Mouse (Mus musculus) kidney, postnatal 36 days (tissue): ENCODE results near the gene Bri3.

Experiments used
- DNase-seq, 2 experiments: peaks; one replicate each; pipeline ENCODE4 v3.0.0; 2021 to 2022; ENCODE audit warnings: mixed read lengths in 2 of 2

The Bri3 gene

DNA sequence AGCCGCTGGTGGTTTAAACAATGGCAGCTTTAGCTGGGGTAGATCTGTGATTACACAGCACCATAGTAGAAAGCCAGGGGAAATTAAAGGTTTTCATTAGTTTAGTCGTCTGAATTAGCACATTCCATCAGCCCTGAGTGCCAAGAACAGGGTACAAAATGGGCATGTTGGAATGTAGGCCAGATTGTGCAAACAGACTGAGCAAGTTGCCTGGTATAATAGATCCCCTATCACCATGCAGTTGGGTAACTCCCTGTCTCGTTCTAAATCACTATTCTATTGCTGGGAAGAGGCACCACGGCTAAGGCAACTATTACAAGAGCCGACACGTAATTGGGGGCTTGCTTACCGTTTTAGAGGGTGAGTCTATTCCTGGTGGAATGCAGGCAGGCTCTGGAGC, 9.5 kb upstream of the Bri3 start:
- no peak for DNase-seq

- DNase-seq = no peak
These were observed 5.3 kb upstream of the Bri3 start for GRCm38 (mm10) chr5:144238969-144239368.

DNA sequence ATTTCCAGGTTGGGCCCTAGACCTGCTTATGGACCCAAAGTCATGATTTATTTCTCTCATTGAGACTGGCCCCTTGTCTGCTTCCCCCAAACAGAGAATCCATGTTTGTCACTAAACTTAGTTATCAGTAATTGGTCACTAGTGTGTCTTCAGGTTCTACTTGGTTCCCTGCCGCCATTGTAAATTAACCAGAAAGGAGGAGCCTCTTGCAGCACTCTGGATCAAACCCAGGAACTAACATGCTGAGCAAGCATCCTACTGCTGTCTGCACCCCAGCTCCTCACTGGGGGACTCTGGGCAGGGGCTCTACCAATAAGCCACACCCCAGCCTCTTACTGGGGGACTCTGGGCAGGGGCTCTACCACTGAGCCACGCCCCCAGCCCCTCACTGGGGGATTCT, 1.4 kb downstream of the Bri3 start:
- DNase-seq = peak in 1 of 2 experiments; percentile 43

GRCm38 (mm10) chr5:144246669-144247068, 2.4 kb downstream of the Bri3 start:
- DNase-seq = no peak

DNA sequence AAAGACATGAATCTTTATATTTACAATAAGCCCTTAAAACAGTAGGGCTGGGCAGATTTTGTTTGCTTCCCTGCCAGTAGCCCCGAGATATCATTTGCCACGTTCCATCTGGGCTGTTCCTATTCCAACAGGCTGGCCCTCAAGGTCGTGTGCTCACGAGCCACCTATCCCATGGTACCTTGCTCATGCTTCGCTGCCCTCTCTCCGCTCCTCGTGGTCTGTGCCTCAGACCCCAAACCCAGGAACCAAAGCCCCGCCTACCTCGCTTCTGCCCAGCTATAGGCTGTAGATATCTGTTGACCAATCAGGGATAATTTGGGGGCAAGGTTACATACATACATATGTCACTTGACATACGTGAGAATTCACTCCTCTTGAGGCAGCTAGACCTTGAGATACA, 3.1 kb downstream of the Bri3 start:
- no peak for DNase-seq

- no peak for DNase-seq
These were observed 3.8 kb downstream of the Bri3 start for GRCm38 (mm10) chr5:144247906-144248585.

DNA sequence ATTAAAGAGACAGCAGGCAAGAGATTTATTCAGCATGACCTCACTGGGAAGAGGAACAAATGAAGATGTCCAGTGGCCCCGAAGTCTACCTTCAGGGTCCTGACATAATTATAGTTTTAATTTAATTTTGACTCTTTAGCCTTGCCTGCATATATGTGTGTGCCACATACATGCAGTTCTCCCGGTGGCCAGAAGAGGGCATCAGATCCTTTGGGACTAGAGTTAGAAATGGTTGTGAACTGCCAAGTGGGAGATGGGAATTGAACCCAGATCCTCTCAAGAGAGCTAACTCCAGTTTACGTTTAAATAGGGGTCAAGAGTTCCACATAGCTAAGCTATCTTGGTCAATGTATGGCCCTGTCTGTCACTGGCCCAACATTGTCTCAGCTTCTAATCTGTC, 5.6 kb downstream of the Bri3 start:
- no peak for DNase-seq

- no peak for DNase-seq
These were observed 7.8 kb downstream of the Bri3 start for GRCm38 (mm10) chr5:144251876-144252577.

DNA sequence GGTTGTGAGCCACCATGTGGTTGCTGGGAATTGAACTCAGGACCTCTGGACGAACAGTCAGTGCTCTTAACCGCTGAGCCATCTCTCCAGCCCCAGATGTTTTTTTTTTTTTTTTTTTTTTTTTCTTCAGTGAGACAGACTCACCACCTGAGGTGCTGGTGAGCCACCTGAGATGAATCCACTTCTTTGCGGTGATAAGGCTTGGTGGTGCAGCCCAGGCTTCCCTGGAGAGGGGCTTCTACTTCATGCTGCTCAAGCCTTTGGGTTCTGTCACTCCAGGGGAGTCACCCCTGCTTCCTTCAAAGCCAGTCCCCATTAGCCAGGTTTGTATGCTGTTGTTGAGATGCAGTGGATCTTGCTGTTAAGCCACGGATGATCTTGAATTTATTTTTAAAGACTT, 9.0 kb downstream of the Bri3 start:
- no peak for DNase-seq

GRCm38 (mm10) chr5:144254122-144254810, 10.0 kb downstream of the Bri3 start:
- DNase-seq = peak; percentile 88 to 91

GRCm38 (mm10) chr5:144254811-144255631, 10.8 kb downstream of the Bri3 start:
- DNase-seq = peak; percentile 90 to 93

DNA sequence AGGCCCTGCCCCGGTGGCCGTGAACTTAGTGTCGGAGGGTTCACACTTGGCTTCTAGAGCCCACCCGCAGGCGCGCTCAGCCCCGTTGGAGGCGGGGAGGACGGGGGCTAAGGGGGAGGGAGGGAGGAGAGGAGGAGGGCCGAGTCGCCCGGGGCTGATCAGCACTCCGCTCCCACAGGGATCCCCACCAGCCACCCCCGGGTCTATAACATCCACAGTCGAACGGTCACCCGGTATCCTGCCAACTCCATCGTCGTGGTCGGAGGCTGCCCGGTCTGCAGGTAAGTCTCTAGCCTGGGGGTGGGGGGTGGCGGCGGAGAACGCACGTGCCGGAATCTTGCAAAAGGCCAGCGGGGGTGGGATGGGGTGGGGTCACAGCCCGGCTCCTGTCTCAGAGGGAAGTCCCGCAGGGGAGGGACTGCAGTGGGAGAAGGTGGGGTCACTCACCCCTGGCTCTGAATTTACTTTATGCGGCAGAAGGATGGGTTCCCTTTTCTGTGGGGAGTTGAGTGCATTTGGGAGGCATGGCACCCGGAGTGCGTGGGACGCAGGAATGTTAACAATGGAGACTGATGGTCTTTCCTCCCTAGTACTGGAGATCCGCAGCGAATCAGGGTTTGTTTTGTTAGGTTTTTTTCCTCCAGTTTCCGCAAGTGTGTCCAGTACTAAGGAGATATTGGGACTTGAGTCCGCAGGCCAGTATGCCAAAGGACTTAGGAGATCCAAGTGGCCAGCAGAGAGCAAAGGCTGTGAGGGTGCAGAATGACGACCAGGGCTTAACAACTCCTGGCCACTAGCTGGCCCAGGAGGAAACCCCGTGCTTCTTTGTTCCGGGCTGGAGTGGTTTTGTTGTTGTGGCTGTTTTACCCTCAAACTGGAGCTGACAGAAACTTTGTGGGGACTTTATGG, 11.6 kb downstream of the Bri3 start:
- DNase-seq = peak in 1 of 2 experiments; percentile 73

GRCm38 (mm10) chr5:144256541-144256870, 12.3 kb downstream of the Bri3 start:
- DNase-seq = no peak

GRCm38 (mm10) chr5:144256888-144257287, 12.7 kb downstream of the Bri3 start:
- no peak for DNase-seq

GRCm38 (mm10) chr5:144257451-144258110, 13.3 kb downstream of the Bri3 start:
- DNase-seq = peak in 1 of 2 experiments; percentile 54

DNA sequence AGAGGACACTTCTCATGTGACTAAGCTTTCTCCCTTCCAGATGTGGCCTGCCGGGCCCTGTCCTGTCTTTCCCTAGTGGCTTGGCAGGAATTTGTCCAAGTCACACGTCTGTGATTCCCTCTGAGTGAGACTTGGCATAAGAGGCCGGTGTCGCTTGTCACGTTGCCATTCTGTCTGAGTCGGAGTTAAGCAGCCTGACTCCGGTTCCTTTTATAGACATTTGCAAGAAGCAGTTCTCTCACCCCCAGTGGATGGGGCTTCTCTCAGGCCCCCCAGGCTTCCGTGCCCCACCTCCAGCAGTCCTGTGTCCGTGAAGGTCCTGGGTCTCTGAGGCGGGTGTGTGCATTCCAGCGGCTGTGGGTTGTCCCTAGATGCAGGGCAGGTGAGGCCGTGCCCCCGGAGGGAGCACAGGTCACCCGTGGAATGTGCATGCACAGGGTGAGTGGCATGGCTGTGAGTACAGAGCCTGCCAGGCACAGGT, 13.9 kb downstream of the Bri3 start:
- peak; percentile 80 to 87 for DNase-seq

DNA sequence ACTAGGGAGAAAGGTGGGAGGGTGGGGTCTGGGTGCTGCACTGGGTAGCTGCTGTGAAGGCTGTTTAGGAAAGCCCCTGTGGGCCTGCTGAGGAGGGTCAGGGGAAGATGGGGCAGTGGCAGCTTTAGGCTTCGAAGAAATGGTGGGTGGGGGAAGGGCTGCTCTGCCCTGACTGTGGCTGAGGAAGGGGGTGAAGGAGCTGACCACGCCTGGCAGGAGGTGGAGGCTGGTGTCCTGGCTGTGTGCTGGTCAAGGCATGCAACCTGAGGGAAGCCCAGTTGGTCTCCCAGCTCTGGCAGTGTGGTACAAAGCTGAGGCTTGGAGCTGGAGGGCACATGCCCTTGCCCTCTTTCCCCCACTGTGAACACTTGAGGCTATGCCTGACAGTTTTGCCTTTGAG, 14.4 kb downstream of the Bri3 start:
- DNase-seq = peak in 1 of 2 experiments; percentile 59

DNA sequence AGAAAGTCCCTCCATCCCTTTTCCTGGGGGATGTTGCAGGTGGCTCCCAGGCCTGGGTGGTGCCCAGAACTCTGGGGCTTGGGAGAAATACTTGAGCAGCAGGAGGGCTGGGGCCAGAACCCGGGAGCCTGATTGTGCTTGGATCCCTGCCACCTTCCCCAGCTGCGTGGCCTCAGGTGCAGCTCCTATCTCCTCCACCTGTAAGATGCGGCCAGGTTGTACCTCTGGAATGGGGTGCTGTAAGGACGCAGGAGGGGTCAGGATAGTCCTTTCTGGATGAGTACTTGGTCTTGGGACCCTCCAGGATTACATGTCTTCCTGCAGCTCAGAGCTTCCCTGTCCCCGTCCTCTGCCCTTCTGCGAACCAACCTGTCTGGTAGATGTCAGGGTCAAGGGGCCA, 15.0 kb downstream of the Bri3 start:
- no peak for DNase-seq

GRCm38 (mm10) chr5:144260464-144260863, 16.2 kb downstream of the Bri3 start:
- DNase-seq = no peak

- peak; percentile 50 to 54 for DNase-seq
These were observed 17.1 kb downstream of the Bri3 start for GRCm38 (mm10) chr5:144261309-144261708.

GRCm38 (mm10) chr5:144261829-144262228, 17.6 kb downstream of the Bri3 start:
- no peak for DNase-seq
